Mouse (Mus musculus): Measurements from ENCODE around the gene Dock1. TPM values are rescaled to one million over a fixed set of nuclear protein-coding genes. Genes with fewer than 3 reads are reported as not detected.

The Dock1 gene
- total and polyA plus RNA-seq, 2 experiments from 2014 or later, result 8.0 to 15.2 TPM

- TF ChIP-seq CTCF (IDR thresholded peaks at IDR 0.05; ENCODE audit: low read depth), result no peak
- Histone ChIP-seq H3K9me3 (ENCODE audit: low read length) (no peaks in the 10 kb centered on the region), H3K4me2 (ENCODE audit: low read depth, low read length) (no peak overlapping the region), H3K4me1 (ENCODE audit: insufficient read depth, low read length) (no peaks in the 10 kb centered on the region), H3K27ac (no peak overlapping the region), H3K27me3 (ENCODE audit: insufficient read depth, low read length) (no peaks in the 10 kb centered on the region), H3K9ac (replicated peaks; ENCODE audit: low read length) (no peak overlapping the region), H3K4me3 (ENCODE audit: low read length) (no peak overlapping the region), H3K36me3 (ENCODE audit: insufficient read depth, low read length) (no peaks in the 10 kb centered on the region)
- WGBS, result 74% methylated on average over 1 of the region's 1 CpGs
- DNase-seq (ENCODE audit: low spot score), result no peak
- ATAC-seq, result no peak
Observed at GRCm38 (mm10) chr7:135038930-135039329, 368.5 kb downstream of the Dock1 start.

GRCm38 (mm10) chr7:135043931-135044765 lies 373.7 kb downstream of the Dock1 start:
- Histone ChIP-seq H3K36me3 (ENCODE audit: insufficient read depth, low read length) (no peaks in the 10 kb centered on the region), H3K9ac (replicated peaks; ENCODE audit: low read length) (no peak overlapping the region), H3K27ac (no peak overlapping the region), H3K9me3 (ENCODE audit: low read length) (0 out of 2 replicates have a peak, but pooled peaks cover 3% of the 10 kb centered on the region), H3K27me3 (ENCODE audit: insufficient read depth, low read length) (no peaks in the 10 kb centered on the region), H3K4me3 (ENCODE audit: low read length) (no peak overlapping the region), H3K4me1 (ENCODE audit: insufficient read depth, low read length) (no peaks in the 10 kb centered on the region), H3K4me2 (ENCODE audit: low read depth, low read length) (no peak overlapping the region)
- WGBS, result 85% methylated on average over 12 of the region's 12 CpGs
- DNase-seq (ENCODE audit: low spot score) (no peak), ATAC-seq (no peak)
- no peak for TF ChIP-seq CTCF (IDR thresholded peaks at IDR 0.05; ENCODE audit: low read depth)

GRCm38 (mm10) chr7:135049416-135049815 lies 379.0 kb downstream of the Dock1 start:
- ATAC-seq, result no peak

GRCm38 (mm10) chr7:135053186-135053715 lies 382.8 kb downstream of the Dock1 start:
- no peaks in the 10 kb centered on the region; the same call in 1 of the 2 replicates for H3K4me1 ChIP-seq (ENCODE audit: insufficient read depth, low read length)
- no peaks in the 10 kb centered on the region for H3K27me3 ChIP-seq (ENCODE audit: insufficient read depth, low read length)
- DNase-seq (ENCODE audit: low spot score) (peak; percentile 28), ATAC-seq (no peak)
- no peak overlapping the region for H3K4me2 ChIP-seq (ENCODE audit: low read depth, low read length)
- no peak for TF ChIP-seq CTCF (IDR thresholded peaks at IDR 0.05; ENCODE audit: low read depth)
- no peaks in the 10 kb centered on the region for H3K36me3 ChIP-seq (ENCODE audit: insufficient read depth, low read length)
- no peak overlapping the region for H3K27ac ChIP-seq
- H3K9ac ChIP-seq (replicated peaks; ENCODE audit: low read length), result no peak overlapping the region
- 82% methylated on average over 8 of the region's 8 CpGs for WGBS
- H3K9me3 ChIP-seq (ENCODE audit: low read length), result no peaks in the 10 kb centered on the region
- H3K4me3 ChIP-seq (ENCODE audit: low read length), result no peak overlapping the region

More at GRCm38 (mm10) chr7:135049416-135049815, 379.0 kb downstream of the Dock1 start:
- Histone ChIP-seq H3K27ac (no peak overlapping the region), H3K27me3 (ENCODE audit: insufficient read depth, low read length) (no peaks in the 10 kb centered on the region), H3K9ac (replicated peaks; ENCODE audit: low read length) (no peak overlapping the region), H3K4me1 (ENCODE audit: insufficient read depth, low read length) (no peaks in the 10 kb centered on the region; the same call in 1 of the 2 replicates), H3K4me3 (ENCODE audit: low read length) (no peak overlapping the region), H3K9me3 (ENCODE audit: low read length) (0 out of 2 replicates have a peak, but pooled peaks cover 3% of the 10 kb centered on the region), H3K36me3 (ENCODE audit: insufficient read depth, low read length) (no peaks in the 10 kb centered on the region), H3K4me2 (ENCODE audit: low read depth, low read length) (no peak overlapping the region)
- WGBS, result 88% methylated on average over 2 of the region's 2 CpGs
- DNase-seq (ENCODE audit: low spot score), result no peak
- TF ChIP-seq CTCF (IDR thresholded peaks at IDR 0.05; ENCODE audit: low read depth), result no peak

- TF ChIP-seq CTCF (IDR thresholded peaks at IDR 0.05; ENCODE audit: low read depth), result no peak
- DNase-seq (ENCODE audit: low spot score) (peak; percentile 31), ATAC-seq (no peak)
- Histone ChIP-seq H3K9ac (replicated peaks; ENCODE audit: low read length) (no peak overlapping the region), H3K4me1 (ENCODE audit: insufficient read depth, low read length) (no peaks in the 10 kb centered on the region; the same call in 1 of the 2 replicates), H3K27me3 (ENCODE audit: insufficient read depth, low read length) (no peaks in the 10 kb centered on the region), H3K27ac (no peak overlapping the region), H3K4me2 (ENCODE audit: low read depth, low read length) (no peak overlapping the region), H3K4me3 (ENCODE audit: low read length) (no peak overlapping the region), H3K36me3 (ENCODE audit: insufficient read depth, low read length) (no peaks in the 10 kb centered on the region), H3K9me3 (ENCODE audit: low read length) (no peaks in the 10 kb centered on the region)
- 71% methylated on average over 7 of the region's 7 CpGs for WGBS
Observed at GRCm38 (mm10) chr7:135054664-135055063, 384.2 kb downstream of the Dock1 start.

GRCm38 (mm10) chr7:135059071-135059470 lies 388.6 kb downstream of the Dock1 start:
- Histone ChIP-seq H3K9ac (replicated peaks; ENCODE audit: low read length) (no peak overlapping the region), H3K9me3 (ENCODE audit: low read length) (0 out of 2 replicates have a peak, but pooled peaks cover 3% of the 10 kb centered on the region), H3K4me1 (ENCODE audit: insufficient read depth, low read length) (no peaks in the 10 kb centered on the region), H3K4me3 (ENCODE audit: low read length) (no peak overlapping the region), H3K27me3 (ENCODE audit: insufficient read depth, low read length) (no peaks in the 10 kb centered on the region), H3K27ac (no peak overlapping the region), H3K36me3 (ENCODE audit: insufficient read depth, low read length) (no peaks in the 10 kb centered on the region), H3K4me2 (ENCODE audit: low read depth, low read length) (no peak overlapping the region)
- no peak for TF ChIP-seq CTCF (IDR thresholded peaks at IDR 0.05; ENCODE audit: low read depth)
- WGBS, result 77% methylated on average over 4 of the region's 4 CpGs
- no peak for DNase-seq (ENCODE audit: low spot score)
- no peak for ATAC-seq

All from hindbrain, postnatal 0 days (tissue).